Mouse (Mus musculus) CD8-positive naive resting alpha-beta T cell, adult 2 months (primary cell): ENCODE data around the gene Fgf18.

Source experiments
- DNase-seq, 2 experiments: peaks; one replicate each; pipeline ENCODE4 v3.0.0; 2022; ENCODE audit warnings: low read depth in 2 of 2, low spot score in 2 of 2

Fgf18 gene

DNA sequence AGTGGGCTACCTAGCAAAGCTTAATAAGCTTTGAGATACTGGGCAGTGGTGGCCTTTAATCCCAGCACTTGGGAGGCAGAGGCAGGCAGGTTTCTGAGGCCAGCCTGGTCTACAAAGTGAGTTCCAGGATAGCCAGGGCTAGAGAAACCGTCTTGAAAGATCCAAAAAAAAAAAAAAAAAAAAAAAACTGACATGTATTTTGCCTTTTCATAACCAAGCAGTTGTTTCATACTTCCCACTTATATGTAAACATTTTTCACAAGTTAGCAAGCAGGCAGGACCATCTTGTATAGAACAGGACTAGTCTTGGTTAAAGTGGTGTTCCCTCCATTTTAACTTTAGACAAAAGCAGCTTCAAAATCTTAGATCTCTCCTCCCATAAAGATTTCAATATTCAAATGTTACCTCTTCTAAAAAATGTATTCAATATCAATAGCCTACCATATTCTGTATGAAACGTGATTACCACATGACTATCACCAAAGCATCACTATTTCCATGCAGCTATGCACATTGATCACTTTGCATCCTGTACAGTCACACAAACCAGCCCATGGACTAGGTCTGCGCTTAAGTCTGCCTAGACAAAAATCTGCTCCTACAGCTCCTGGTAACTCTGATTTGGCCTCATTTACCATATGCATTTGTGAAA is 4.1 kb upstream of the Fgf18 start:
- no peak for DNase-seq

DNA sequence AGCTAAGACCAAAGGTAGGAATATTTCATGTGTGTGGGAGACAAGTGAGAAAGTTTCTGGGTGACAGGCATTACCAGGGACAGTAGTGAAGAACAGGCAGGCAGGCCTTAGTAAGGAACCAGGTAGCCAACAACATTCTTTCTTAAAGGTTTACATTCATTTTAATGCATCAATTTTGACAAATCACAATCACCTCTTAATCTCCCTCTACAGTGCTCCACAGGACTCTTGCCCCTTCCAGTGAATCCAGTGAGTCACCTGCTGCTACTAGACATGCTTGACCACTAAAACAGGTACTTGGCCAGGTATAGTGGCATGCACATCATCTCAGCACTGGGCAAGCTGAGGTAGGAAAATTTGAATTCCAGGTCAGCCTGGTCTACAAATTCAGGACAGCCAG is 3.2 kb upstream of the Fgf18 start:
- no peak for DNase-seq

DNA sequence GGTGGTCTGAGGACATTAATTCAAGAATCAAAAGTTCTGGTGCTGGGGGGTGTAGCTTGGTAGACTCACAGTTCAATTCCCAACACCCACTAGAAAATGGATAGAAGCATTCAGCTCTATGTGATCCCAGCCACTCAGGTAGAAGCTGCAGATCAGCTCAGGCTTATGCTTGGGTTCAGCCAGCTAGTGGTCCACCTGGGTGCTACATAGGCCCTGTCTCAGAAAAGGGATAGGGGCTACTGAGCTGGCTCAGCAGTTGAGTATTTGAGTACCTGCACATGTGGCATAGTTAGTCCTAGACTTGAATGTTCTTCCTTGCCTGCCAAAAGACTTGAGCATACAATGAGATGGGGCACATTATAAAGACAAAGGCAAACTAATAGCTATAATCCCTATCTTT is 2.3 kb upstream of the Fgf18 start:
- DNase-seq, result no peak

DNA sequence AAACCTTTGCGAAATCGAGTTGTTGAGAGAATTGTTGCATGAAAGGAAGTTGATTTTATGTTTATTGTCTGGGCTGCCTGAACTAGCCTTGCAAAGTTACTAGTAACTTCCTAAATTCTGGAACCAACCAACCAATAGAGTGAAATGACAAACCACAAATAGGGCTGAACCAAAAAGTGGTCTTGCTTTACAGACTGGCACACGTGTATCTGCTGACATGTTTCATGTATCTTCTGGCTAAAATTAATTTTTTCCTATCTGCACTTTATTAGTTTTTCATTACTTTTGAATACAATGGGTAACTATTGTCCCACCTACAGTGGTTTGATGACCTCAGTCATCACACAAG is 1.9 kb upstream of the Fgf18 start:
- DNase-seq, result no peak

DNA sequence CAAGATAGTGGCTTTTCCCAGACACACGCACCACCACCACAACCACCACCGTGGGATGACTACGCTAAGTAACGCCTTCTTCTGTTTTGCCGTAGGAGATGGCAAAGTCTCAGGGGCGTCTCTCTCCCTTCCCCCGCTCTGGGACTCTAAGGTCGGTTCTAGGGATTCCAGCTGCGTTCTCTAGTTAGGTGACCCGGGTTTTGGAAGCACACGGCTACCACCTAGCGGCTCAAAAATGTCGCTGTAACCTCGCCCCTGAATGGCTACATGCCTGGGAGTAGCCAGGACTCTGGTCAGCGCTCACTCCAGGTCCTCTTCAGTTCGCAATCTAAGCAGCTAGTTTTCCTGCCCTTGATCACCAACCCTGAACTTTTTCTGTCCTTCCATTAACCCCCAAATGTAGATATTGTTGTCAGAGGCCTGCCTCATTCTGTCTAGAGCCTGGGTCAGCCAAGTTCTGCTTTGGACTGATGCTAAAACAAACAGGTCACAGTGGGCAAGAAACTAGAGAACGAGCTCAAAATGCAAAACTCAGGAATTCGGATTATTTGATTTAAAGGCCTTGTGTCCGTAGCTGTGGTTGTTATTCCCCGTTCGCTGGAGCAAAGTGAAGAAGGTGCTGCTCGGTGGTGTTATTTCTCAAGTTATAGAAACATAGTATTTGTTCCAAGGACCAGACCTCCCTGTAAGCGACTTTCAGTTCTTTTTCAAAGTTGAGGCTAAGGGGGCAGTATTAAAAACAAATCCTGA is 1.3 kb upstream of the Fgf18 start:
- DNase-seq, result peak; percentile 50 to 52

DNA sequence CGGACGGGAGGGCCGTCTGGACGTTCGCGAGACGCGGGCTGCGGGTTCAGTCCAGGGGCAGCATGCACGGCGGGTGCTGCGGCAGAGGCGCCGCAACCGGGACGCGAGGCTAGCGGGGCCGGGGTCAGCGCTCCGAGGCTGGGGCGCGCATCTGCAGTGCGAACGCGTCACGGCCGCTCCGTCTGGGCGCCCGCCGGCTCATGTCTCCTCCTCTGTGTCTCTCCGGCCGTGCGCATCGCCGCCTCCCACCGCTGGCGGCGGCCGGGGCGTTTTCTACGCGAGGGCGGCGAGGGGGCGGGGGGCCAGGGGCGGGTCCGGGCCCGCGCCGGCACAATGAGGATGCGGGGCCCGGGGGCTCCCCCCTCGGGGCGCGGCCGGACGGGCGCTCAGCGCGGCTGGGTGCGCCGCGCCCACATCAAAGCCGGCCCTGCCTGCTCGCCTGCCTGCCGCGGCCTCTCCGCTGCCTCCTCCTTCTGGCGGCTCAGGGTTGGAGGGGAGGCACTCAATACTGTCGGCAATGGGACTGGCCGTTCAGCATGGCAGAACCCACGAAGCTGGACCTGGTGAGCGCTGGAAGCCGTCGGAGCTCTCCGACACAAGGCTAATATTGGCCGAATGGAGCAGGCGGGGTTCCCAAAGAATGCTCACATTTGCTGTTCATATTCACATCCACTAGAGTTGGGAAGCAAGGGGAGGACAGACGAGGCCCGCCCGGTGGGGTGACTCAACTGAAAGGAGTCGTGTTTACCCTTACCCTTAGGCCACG is 555 bp upstream of the Fgf18 start:
- peak in 1 of 2 experiments; percentile 28 for DNase-seq

DNA sequence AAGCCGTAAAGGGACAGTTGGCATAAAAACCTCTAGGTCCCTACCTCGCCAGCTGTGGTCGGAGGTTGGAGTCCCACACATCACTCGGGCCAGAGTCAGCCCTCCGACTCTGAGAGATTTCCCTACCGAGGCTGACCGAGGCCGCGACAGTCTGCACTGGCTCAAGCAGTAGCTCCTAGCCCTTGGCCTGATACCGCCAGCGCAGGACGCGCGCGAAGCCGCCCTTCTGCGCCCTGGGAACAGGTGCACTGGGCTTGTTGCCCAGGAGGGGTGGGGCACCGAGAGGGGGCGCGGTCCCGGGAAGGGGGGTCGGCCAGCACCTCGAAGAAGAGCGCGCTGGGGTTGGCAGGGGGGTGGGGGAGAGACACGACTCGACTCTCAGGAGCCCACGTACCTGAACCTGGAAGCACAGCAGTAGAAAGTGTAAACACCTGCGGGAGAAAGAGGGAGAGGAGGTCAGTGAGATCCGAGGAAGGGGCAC is 509 bp downstream of the Fgf18 start:
- DNase-seq, result peak; percentile 8 to 16

DNA sequence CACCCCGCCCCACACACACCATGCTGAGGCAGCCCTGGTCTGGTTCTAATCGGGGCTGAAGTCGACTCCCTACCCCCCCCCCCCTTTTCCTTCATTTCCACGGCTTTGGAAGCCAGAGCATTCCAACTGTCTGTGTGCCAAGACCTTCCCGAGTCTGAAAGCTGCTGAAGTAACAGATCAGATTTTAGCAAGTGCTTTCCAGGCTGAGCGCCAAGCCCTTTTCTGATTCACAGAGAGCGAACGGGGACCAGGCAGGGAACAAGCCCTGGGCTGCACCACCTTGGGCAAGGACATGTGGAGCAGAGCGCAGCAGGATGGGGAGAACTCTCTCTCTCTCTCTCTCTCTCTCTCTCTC is 1.1 kb downstream of the Fgf18 start:
- no peak for DNase-seq

DNA sequence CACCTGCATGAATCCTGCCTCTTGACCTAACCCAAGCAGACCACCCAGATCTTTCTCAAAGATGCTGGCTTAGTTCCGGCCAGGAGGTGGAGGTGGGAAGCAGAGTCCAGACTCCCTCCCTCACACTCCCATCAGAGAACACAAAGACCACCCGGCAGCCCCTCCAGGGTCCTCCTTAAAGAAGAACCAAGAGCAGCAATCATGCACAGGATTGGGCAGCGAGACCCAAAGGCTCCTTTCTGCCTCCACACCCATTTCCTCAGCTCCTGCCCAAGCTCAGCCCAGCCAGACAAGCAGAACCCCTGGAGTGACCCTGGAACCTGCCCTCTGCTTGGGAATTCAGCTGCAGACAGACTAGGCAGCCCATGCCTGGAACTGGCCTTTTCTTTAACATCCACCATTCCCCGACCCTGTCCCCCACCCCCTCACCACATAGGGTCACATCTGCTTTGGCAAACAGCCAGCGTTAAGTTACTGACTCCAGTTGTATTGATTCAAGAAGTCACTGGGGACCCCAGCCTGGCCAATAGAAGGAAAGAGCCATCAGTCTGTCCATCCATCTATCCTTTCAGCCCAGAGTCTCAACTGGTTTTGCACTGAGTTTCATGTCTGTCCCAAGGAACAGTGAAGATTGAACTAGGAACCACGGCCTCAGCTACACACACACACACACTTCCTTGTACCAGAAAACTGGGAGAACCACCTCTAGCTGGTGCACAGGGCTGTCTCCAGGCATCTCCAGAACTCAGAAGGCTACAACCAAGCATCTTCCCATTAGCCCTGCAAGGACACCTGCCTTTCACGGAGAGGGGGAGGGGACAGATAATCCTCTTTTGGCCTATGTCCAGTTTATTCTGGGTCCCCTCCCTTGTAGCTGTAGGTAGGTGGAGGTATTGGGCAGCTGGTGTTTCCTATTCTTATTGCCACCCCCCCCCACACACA is 1.7 kb downstream of the Fgf18 start:
- no peak for DNase-seq

DNA sequence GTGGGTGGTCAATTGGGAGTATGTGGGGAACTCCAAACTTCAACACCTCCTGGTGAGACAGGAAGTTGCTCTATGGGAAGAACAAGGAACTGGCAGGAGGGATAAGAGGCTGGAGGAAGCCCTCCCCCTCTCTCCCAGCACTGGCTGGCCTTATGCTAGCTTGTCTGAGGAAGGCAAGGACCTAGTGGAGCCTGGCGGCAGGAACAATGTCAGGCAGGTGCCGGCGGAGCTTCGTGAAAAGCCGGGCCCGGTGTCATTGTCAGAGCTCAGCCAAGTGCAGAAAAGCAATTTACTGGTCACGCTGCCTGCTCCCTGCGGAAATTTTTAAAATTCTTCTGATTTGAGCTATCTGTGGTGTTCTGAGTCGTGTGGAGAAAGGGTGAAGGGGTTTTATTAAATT is 3.3 kb downstream of the Fgf18 start:
- no peak for DNase-seq

DNA sequence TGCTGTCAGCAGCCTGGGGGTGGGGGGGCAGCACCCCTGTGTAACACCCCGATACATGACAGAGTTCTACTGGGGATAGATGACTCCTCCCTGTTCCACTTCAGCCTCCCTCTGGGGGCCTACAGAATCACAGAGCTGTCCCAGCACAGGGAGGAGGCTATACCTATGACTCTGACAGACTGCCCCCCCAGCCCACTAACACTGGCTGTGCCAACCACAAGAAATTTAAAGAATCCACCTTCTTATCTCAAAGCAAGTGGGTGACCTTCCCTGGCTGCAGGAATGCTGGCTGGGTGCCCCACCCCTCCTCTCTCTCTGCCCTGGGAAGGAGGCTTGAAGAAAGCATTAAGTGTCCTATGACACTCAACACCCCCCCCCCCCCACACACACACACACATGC is 4.4 kb downstream of the Fgf18 start:
- DNase-seq, result no peak

DNA sequence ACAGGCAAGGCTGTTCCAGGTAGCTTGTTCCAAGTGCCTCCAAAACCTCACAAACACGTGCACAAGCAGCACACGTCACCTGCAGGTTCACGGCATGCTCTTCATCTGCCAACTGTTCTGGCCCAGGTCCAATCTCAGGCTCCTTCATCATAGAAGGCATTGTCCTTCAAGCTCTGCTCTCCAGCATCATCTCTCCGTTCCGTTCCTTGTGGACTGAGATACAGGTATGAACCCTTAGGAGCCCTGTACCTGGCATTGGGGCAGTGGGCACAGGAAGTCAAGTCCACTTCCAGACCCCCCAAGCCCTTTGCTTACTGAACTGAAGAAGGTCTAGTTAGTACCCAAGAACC is 7.1 kb downstream of the Fgf18 start:
- no peak for DNase-seq

DNA sequence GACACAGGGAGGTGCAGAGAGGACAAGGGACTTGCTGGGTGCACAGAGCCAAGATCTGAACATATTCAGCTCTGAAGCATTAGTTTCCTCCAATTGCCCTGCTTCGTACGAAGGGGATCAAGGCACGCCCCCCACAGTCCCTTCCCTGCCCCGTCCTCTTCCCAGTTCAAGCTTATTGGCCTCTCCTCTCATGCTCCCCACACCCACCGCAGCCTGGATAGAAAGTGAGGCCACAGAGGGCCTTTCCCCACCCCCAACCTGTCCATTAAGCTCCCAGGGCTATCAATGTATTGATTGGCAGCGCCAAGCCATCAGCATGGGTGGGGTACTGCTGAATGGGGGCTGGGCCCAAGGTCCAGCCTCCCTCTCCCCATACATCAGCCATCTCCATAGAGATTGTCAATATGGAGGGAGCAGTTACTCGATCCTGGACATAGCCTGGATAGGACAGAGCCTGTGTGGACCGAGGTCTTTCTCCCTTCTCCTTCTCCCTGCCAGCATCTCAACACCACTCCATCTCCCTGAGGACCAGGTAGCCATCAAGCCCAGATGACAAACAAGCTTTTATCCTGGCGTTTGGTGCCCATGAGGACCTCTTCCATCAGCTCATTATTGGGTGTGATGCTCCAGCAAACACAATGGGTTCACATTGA is 7.6 kb downstream of the Fgf18 start:
- DNase-seq, result no peak

DNA sequence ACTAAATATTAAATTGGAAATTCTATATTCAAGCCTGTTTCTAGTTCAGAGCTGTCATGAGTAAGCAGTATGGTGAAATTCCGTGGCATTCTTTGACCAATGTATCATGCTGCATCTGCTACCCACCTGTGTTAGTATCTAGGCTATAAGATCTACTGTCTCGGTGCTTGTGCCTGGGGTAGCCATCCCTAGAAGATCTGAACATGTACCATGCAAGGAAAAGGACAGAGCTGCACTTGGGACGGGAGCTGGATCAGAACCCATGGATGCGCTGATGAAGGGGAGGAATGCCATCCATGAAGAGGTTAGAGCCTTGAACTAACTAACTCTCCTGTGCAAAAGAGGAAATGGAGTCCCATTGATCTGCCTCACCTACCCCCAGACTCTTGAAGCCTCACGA is 8.5 kb downstream of the Fgf18 start:
- no peak for DNase-seq

DNA sequence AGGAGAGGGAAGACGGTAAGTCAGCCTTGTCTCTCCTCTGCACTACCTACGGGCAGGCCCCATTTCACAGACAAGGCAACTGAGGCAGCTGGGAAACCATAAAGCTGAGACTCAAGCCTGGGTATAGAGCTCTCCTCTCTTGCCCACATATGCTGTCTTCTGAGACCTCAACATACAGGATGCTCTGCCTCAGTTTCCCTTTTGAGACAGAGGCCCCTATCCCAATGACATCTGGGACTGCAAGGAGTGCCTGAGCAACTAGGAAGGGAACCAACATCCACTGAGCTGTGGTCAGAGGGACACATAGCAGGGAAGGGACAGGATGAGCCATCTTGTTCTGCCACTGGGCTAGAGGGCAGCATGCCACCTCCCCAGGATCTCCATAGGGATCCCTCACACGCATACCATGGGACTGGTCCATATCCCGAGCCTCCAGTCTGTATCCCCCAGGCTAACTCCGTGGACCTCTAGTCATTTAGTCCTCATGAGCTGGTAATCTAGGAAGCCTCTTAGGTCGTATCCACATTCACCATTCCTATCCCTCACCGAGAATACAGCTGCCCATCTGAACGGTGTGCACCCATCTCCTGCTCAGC is 12.7 kb downstream of the Fgf18 start:
- DNase-seq, result no peak

DNA sequence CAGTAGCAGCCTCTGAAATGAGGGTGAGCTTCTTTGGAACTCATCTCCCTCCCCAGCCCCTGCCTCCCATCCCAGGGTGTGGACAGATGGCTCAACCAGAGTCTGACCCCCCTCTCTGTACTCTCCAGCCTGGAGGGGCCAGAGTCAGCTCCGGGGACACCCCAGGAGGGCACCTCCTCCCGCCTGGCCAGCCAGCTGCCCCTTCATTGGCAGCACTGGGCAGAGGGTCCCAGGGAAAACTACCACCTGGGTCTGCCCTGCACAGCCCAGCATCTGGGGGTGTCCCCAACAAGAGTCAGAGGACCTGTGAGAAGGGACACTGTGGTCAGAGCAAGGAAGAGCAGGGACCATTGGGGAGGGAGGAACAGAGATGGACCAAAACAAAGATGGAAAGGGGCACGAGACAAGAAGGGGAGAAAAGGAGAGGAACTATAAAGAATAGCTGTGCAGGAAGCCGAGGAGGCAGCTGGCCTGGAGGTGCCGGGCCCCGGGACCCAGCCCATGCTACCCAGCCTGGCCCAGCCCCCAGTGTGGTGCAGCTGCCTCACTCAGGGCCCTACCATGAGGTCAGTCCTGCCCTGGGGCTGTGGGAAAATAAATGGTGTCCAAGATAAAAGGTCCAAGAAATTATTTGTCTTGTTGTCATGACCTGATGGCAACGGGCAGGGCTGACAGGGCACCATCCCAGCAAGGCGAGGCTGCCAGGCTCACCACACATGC is 14.4 kb downstream of the Fgf18 start:
- DNase-seq, result no peak

DNA sequence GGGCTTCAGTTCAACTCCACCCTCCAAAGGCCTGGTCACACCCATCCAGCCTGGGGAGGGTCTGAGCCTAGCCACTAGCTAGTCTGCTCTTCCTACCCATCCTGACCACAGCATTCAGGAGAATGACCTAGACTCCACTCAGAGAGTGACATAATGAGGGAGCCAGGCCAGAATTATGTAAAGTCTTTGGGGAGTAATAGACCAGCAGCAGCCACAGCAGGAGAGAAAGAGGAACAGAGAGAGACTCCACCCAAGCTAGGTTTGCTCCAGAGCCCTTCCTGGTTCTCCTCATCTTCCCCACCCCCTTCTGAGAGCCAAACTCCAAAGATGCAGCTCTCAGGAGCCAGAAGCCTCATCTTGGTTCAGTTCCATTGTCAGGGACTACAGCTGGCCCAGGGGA is 20.1 kb downstream of the Fgf18 start:
- DNase-seq, result no peak

DNA sequence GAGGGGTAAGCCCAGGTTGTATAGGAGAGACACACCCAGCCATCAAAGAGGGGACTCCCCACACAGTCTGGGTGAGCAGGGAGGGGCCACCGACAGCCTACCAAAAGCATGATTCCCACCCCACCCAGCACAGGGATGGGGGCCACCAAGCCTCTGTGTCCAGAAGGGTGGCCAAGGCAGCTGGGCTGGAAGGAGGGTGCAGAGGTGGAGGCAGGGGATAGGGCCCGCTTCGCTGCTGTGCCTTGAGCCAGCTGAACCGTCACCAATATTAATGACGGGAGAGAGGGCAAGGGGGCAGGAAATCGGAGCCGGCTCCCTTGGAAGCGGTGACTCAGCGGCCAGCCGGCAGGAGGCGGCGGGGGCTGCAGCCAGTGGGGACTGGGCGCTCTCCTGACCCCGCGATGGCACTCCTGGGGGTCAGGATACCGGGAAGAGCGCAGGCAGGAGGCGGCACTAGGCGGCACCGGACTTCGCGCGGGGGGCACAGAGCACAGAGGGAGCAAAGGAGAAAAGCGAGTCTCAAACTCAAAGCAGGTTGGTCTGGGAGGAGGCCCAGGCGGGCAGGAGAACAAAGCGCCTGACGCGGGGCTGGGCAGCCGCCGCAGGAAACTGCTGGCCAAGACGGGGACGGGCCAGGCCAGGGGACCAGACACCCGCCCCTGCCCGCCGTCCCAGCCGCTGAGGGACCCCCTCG is 24.5 kb downstream of the Fgf18 start:
- DNase-seq, result no peak

DNA sequence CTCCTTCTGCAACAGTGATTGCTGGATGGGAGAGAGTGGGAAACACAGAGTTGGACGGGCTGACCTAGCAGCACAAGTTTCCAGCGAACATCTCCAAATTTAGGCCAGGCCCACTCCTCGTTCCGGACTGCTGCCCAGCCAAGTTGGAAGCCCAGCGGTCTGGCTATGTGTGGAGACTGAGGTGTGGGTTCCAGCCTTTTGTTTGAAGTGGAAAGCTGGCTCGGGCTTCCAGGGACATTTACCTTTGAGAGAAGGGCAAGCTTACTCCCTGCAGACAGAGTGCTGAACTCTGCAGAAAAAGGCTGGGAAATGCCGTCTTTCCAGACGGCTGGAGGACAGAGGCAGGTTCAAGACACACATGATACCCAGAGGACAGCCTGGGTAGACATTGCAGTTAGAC is 27.6 kb downstream of the Fgf18 start:
- no peak for DNase-seq
